Mouse (Mus musculus) ES-Bruce4 (cell line): Measurements from ENCODE around the gene Hes6.

Experiments
- CTCF ChIP-seq: IDR thresholded peaks from one replicate; pipeline ENCODE4 v1.8.1; 2011; ENCODE audit warnings: low read depth, low read length
- POLR2A ChIP-seq: IDR thresholded peaks from one replicate; pipeline ENCODE4 v1.8.1; 2011; ENCODE audit warnings: low read length; ENCODE audit not compliant: insufficient read depth

GRCm38 (mm10) chr1:91455661-91456161, 41.9 kb upstream of the Hes6 start:
- no peak for TF ChIP-seq CTCF
- TF ChIP-seq POLR2A = no peak
